Mouse (Mus musculus) neural tube, embryonic 13.5 days (tissue): ENCODE measurements at regions not wholly inside any gene's neighbourhood (a gene's known extent, or its start where the extent isn't known, plus 50 kb on each side); places are given as distances from the start of the nearest gene placed in this dataset.

ENCODE experiments used
- ATAC-seq: fragments of 200-750 bp; cut with Nextera tagmentation; 2 replicates; pipeline ENCODE4 v1.8.0; 2017; ENCODE audit warnings: low read depth, mild to moderate bottlenecking, moderate TSS enrichment, moderate library complexity
- H3K27ac ChIP-seq: fragments of 300-500 bp; sonication (generic); replicated peaks from 2 replicates; pipeline ENCODE4 v1.5.1; 2015; ENCODE audit warnings: moderate library complexity, mild to moderate bottlenecking, inconsistent platforms
- H3K27me3 ChIP-seq: fragments of 300-500 bp; sonication (generic); 2 replicates; pipeline ENCODE4 v1.6.1; 2015; ENCODE audit warnings: mild to moderate bottlenecking, inconsistent platforms
- H3K36me3 ChIP-seq: fragments of 300-500 bp; sonication (generic); 2 replicates; pipeline ENCODE4 v1.6.1; 2015; ENCODE audit warnings: mild to moderate bottlenecking, inconsistent platforms
- H3K4me1 ChIP-seq: fragments of 300-500 bp; sonication (generic); replicated peaks from 2 replicates; pipeline ENCODE4 v1.6.1; 2015; ENCODE audit warnings: inconsistent platforms
- H3K4me2 ChIP-seq: fragments of 300-500 bp; sonication (generic); 2 replicates; pipeline ENCODE4 v1.6.1; 2015; ENCODE audit warnings: inconsistent platforms, mild to moderate bottlenecking, moderate library complexity
- H3K4me3 ChIP-seq: fragments of 300-500 bp; sonication (generic); 2 replicates; pipeline ENCODE4 v1.5.1; 2015; ENCODE audit warnings: mild to moderate bottlenecking, inconsistent platforms
- H3K9ac ChIP-seq: fragments of 300-500 bp; sonication (generic); 2 replicates; pipeline ENCODE4 v1.6.1; 2015; ENCODE audit warnings: moderate library complexity, mild to moderate bottlenecking, inconsistent platforms
- H3K9me3 ChIP-seq: fragments of 300-500 bp; sonication (generic); 2 replicates; pipeline ENCODE4 v1.6.1; 2016; ENCODE audit warnings: inconsistent platforms
- WGBS: fragments of 180-500 bp; shearing (Covaris S2); methylation state at CpG from one replicate; pipeline ENCODE4 v1.1.7; 2015; 5-methylcytosine and 5-hydroxymethylcytosine counted together

DNA sequence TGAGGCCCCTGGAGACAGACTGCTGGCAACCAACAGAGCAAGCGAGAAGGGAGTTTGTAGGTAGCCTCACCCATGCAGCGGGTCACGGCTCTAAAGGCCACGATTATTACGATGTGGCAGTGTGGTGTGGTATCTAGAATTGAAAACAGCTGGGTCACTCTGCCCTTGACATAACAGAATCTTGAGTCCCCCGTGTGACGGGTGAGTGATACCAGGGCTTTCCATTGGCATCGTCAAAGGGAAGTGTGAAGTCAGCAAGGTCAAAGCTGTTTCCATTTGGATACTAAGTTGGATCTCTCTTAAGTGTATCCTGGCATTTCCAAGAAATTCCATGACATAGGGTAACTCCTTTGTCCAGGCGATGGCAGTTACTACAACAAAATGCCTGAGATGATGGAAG lies 106.7 kb upstream of the Osmr start:
- no peaks in the 10 kb centered on the region for H3K36me3 ChIP-seq
- H3K9me3 ChIP-seq: no peaks in the 10 kb centered on the region
- no peak overlapping the region for H3K4me2 ChIP-seq
- H3K27ac ChIP-seq: no peak overlapping the region
- H3K4me3 ChIP-seq: no peak overlapping the region
- H3K4me1 ChIP-seq: no peaks in the 10 kb centered on the region
- H3K27me3 ChIP-seq: no peaks in the 10 kb centered on the region
- no peak for ATAC-seq
- WGBS: 88% methylated on average over 9 of the region's 9 CpGs
- no peak overlapping the region for H3K9ac ChIP-seq

GRCm38 (mm10) chr15:6983320-6983719 lies 107.1 kb upstream of the Lifr start:
- no peak overlapping the region for H3K9ac ChIP-seq
- WGBS: 75% methylated on average over 3 of the region's 3 CpGs
- H3K9me3 ChIP-seq: no peaks in the 10 kb centered on the region
- H3K4me3 ChIP-seq: no peak overlapping the region
- H3K27ac ChIP-seq: no peak overlapping the region
- ATAC-seq: no peak
- H3K4me2 ChIP-seq: no peak overlapping the region
- H3K36me3 ChIP-seq: no peaks in the 10 kb centered on the region
- H3K4me1 ChIP-seq: 0 out of 2 replicates have a peak, but pooled peaks cover 2% of the 10 kb centered on the region
- H3K27me3 ChIP-seq: no peaks in the 10 kb centered on the region

DNA sequence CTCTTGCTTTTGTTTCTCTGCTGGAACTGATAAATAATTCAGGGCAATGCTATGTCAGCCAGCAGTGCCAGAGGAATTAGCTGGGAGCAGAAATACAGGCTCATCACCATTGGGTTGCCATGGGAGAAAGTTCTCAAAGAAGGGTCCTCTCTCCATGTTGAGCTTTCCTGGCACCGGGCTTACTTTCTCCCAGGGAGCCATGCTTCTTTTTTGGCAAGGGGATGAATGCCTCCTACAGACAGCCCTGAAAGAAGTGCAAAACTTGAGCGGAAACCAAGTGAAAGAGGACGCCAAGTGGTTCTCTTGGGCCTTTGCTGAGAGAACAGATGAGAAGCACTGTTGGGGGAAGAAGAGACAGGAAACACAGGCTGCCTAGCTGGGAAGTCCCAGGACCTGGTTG lies 102.2 kb upstream of the Lifr start:
- Histone ChIP-seq H3K27ac (no peak overlapping the region), H3K9ac (no peak overlapping the region), H3K4me3 (no peak overlapping the region), H3K36me3 (no peaks in the 10 kb centered on the region), H3K4me1 (peaks cover 3% of the 10 kb centered on the region; the same call in 1 of the 2 replicates), H3K27me3 (no peaks in the 10 kb centered on the region), H3K4me2 (no peak overlapping the region), H3K9me3 (no peaks in the 10 kb centered on the region)
- 64% methylated on average over 3 of the region's 3 CpGs for WGBS
- peak; percentile 72 for ATAC-seq

DNA sequence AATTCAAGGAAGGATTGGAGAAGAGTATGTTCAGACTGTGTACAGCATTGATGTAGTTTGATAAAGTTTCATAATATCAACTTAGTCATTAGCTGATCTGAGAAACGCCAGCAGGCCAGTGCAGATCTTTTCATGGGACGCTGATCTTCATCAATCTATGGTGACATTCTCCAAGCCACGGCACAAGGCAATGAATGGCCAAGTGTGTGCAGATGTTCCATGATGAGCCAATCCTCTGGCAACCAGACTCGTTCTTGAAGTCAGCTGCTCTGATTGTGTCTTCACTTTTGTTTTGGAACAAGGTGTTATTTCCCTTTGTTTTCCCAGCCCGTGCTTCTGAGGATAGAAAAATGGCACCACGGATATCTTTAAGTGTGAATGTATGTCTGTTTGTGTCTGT lies 101.3 kb upstream of the Lifr start:
- Histone ChIP-seq H3K9ac (no peak overlapping the region), H3K9me3 (no peaks in the 10 kb centered on the region), H3K27ac (no peak overlapping the region), H3K4me1 (peaks cover 3% of the 10 kb centered on the region; the same call in 1 of the 2 replicates), H3K4me2 (no peak overlapping the region), H3K36me3 (no peaks in the 10 kb centered on the region), H3K4me3 (no peak overlapping the region), H3K27me3 (no peaks in the 10 kb centered on the region)
- WGBS: 80% methylated on average over 6 of the region's 6 CpGs
- no peak for ATAC-seq

- 72% methylated on average over 9 of the region's 9 CpGs for WGBS
- Histone ChIP-seq H3K4me1 (peaks cover 1% of the 10 kb centered on the region; the same call in 1 of the 2 replicates), H3K4me2 (no peak overlapping the region), H3K27ac (no peak overlapping the region), H3K4me3 (no peak overlapping the region), H3K9me3 (no peaks in the 10 kb centered on the region), H3K27me3 (no peaks in the 10 kb centered on the region), H3K9ac (no peak overlapping the region), H3K36me3 (no peaks in the 10 kb centered on the region)
- ATAC-seq: no peak
Observed at GRCm38 (mm10) chr15:6993226-6993625, 97.2 kb upstream of the Lifr start.

DNA sequence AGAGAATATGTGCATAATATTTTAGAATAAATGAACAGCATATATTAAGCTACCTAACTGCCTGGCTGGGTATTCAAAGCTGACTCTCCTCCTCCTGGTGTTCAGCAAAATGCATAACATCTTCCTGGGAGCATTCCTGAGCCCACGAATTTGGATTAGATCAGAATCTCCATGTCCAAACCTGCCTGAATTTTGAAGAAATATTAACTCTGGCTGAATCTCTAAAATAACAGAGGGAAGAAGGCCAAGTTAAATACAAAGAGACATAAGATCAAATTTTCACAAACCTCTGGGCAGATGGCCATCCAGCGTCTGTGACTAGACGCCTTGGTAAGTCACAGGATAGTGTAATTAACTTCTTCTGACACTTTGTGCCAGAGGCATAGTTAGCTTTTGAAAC lies 95.2 kb upstream of the Lifr start:
- H3K27me3 ChIP-seq: no peaks in the 10 kb centered on the region
- H3K4me1 ChIP-seq: no peaks in the 10 kb centered on the region
- no peak overlapping the region for H3K9ac ChIP-seq
- WGBS: 74% methylated on average over 3 of the region's 3 CpGs
- H3K36me3 ChIP-seq: no peaks in the 10 kb centered on the region
- no peak overlapping the region for H3K4me3 ChIP-seq
- H3K4me2 ChIP-seq: no peak overlapping the region
- H3K9me3 ChIP-seq: no peaks in the 10 kb centered on the region
- no peak overlapping the region for H3K27ac ChIP-seq
- ATAC-seq: no peak

DNA sequence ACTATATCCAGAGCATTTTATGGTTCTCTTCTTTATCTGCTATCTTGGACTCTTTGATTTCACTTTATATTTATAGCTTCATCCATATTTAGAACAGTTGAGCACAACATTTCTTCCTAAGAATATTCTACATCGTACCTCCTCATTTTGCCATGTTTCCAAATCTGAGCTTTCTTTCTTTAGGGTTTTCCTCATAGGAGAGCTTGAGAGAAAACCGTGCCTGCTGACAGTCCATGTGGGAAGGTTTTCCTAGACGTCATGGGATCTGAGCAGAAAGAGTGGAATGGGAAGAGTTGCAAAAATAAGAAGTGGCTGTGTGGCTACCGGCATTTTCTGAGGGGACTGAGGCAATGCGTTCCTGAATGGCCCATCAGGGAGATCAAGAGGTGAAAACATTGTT lies 92.5 kb upstream of the Lifr start:
- H3K27ac ChIP-seq: no peak overlapping the region
- H3K4me3 ChIP-seq: no peak overlapping the region
- no peak for ATAC-seq
- H3K9me3 ChIP-seq: no peaks in the 10 kb centered on the region
- no peaks in the 10 kb centered on the region for H3K36me3 ChIP-seq
- peaks cover 6% of the 10 kb centered on the region; the same call in 1 of the 2 replicates for H3K4me1 ChIP-seq
- WGBS: 79% methylated on average over 5 of the region's 5 CpGs
- H3K27me3 ChIP-seq: no peaks in the 10 kb centered on the region
- H3K9ac ChIP-seq: no peak overlapping the region
- no peak overlapping the region for H3K4me2 ChIP-seq

GRCm38 (mm10) chr15:6998576-6999070 lies 91.8 kb upstream of the Lifr start:
- H3K4me2 ChIP-seq: no peak overlapping the region
- H3K4me3 ChIP-seq: no peak overlapping the region
- no peaks in the 10 kb centered on the region for H3K27me3 ChIP-seq
- H3K4me1 ChIP-seq: peaks cover 6% of the 10 kb centered on the region; the same call in 1 of the 2 replicates
- H3K9ac ChIP-seq: no peak overlapping the region
- ATAC-seq: no peak
- 76% methylated on average over 5 of the region's 5 CpGs for WGBS
- no peak overlapping the region for H3K27ac ChIP-seq
- H3K9me3 ChIP-seq: no peaks in the 10 kb centered on the region
- H3K36me3 ChIP-seq: no peaks in the 10 kb centered on the region

- WGBS: 72% methylated on average over 3 of the region's 3 CpGs
- Histone ChIP-seq H3K9ac (no peak overlapping the region), H3K27ac (no peak overlapping the region), H3K9me3 (no peaks in the 10 kb centered on the region), H3K4me1 (peaks cover 6% of the 10 kb centered on the region; the same call in 1 of the 2 replicates), H3K27me3 (no peaks in the 10 kb centered on the region), H3K36me3 (no peaks in the 10 kb centered on the region), H3K4me2 (no peak overlapping the region), H3K4me3 (no peak overlapping the region)
- ATAC-seq: no peak
Observed at GRCm38 (mm10) chr15:6999667-7000066, 90.7 kb upstream of the Lifr start.

GRCm38 (mm10) chr15:7002226-7002625 lies 88.2 kb upstream of the Lifr start:
- no peak overlapping the region for H3K4me3 ChIP-seq
- no peaks in the 10 kb centered on the region for H3K27me3 ChIP-seq
- H3K4me1 ChIP-seq: peaks cover 6% of the 10 kb centered on the region; the same call in 1 of the 2 replicates
- H3K36me3 ChIP-seq: no peaks in the 10 kb centered on the region
- no peak for ATAC-seq
- no peak overlapping the region for H3K27ac ChIP-seq
- 46% methylated on average over 5 of the region's 5 CpGs for WGBS
- no peak overlapping the region for H3K4me2 ChIP-seq
- H3K9ac ChIP-seq: no peak overlapping the region
- no peaks in the 10 kb centered on the region for H3K9me3 ChIP-seq

DNA sequence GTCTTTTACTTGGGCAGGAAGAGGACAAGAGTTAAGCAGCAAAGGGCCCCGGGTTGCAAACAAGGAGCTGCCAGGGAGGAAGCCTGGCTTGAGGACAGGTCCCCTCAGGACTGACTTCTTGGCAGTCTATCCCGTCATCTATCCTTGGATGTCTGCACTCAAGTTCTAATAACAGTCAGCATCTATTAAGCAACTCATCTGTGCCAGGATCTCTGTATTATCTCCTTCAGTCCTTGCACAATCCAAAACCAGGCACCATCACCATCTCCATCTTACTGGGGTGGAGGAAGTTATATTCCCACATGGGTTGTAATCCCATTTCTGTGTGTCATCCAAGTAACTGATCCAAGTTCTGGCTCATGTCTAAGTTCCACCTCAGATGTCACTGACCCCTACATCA lies 87.1 kb upstream of the Lifr start:
- Histone ChIP-seq H3K9ac (no peak overlapping the region), H3K27me3 (no peaks in the 10 kb centered on the region), H3K4me1 (peaks cover 6% of the 10 kb centered on the region; the same call in 1 of the 2 replicates), H3K36me3 (no peaks in the 10 kb centered on the region), H3K9me3 (no peaks in the 10 kb centered on the region), H3K27ac (no peak overlapping the region), H3K4me2 (no peak overlapping the region), H3K4me3 (no peak overlapping the region)
- WGBS: 83% methylated on average over 2 of the region's 2 CpGs
- no peak for ATAC-seq

DNA sequence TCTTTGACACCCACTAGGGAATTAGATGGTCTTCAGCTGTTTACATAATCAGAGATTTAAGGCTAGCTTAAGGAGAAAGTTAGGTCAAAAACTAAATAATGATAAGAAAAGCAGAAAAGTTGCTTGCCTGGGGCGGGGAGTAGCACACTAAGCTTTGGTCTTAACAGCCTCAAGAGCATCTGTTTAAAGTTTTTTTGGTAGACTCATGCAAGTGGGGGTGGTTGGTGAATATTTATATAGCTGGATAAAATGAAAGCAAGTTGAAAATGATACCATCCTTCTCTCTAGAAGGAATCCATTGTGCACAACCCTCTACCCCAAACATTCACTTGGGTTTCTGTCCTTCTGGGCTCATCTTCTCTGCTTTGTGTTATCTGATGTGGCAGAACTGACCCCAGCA lies 85.3 kb upstream of the Lifr start:
- Histone ChIP-seq H3K4me1 (peaks cover 6% of the 10 kb centered on the region; the same call in 1 of the 2 replicates), H3K9ac (no peak overlapping the region), H3K4me2 (no peak overlapping the region), H3K27me3 (no peaks in the 10 kb centered on the region), H3K27ac (no peak overlapping the region), H3K36me3 (no peaks in the 10 kb centered on the region), H3K4me3 (no peak overlapping the region), H3K9me3 (no peaks in the 10 kb centered on the region)
- 89% methylated on average over 1 of the region's 1 CpGs for WGBS
- no peak for ATAC-seq

DNA sequence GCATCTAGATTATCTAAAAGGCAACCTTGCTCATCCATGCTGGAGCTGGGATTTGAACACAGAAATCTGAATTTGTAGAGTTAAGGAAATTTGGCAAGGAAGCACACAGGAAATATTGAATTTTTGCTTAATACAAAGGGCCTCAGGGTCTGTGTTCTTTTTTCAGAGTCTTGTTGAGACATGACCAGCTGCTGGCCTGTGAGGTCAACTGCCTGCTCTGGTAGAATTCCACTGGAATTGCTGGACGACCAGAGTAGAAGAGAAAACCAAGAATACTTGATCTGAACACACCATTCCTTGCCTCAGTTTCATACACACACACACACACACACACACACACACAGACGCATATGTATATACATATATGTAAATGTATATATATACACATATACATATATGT lies 84.1 kb upstream of the Lifr start:
- no peaks in the 10 kb centered on the region for H3K27me3 ChIP-seq
- peaks cover 6% of the 10 kb centered on the region; the same call in 1 of the 2 replicates for H3K4me1 ChIP-seq
- no peak overlapping the region for H3K4me3 ChIP-seq
- H3K4me2 ChIP-seq: no peak overlapping the region
- H3K36me3 ChIP-seq: no peaks in the 10 kb centered on the region
- H3K27ac ChIP-seq: no peak overlapping the region
- 93% methylated on average over 2 of the region's 2 CpGs for WGBS
- ATAC-seq: no peak
- no peaks in the 10 kb centered on the region for H3K9me3 ChIP-seq
- H3K9ac ChIP-seq: no peak overlapping the region
